Mouse (Mus musculus) erythroblast, embryonic 14.5 days (primary cell): ENCODE measurements around the gene Pdp2. TPM values are rescaled to one million over a fixed set of nuclear protein-coding genes. Genes with fewer than 3 reads are reported as not detected.

ENCODE experiments used
- H3K27me3 ChIP-seq: 2 replicates; pipeline ENCODE4 v1.6.1; 2012; ENCODE audit warnings: inconsistent platforms; ENCODE audit not compliant: control insufficient read depth
- H3K36me3 ChIP-seq: 2 replicates; pipeline ENCODE4 v1.6.1; 2012; ENCODE audit warnings: mild to moderate bottlenecking, inconsistent platforms; ENCODE audit not compliant: control insufficient read depth
- H3K4me1 ChIP-seq: 2 replicates; pipeline ENCODE4 v1.6.1; 2012; ENCODE audit warnings: inconsistent platforms; ENCODE audit not compliant: control insufficient read depth
- H3K4me3 ChIP-seq: replicated peaks from 2 replicates; pipeline ENCODE3; 2012; ENCODE audit warnings: moderate library complexity, mild to moderate bottlenecking, inconsistent platforms
- H3K9me3 ChIP-seq: 2 replicates; pipeline ENCODE4 v1.6.1; 2012; ENCODE audit warnings: low read length, inconsistent platforms, mixed read lengths; ENCODE audit not compliant: control insufficient read depth
- GATA1 ChIP-seq: IDR thresholded peaks from 2 replicates; pipeline ENCODE4 v1.6.1; 2012; ENCODE audit warnings: low read length, inconsistent platforms, mixed read lengths
- TAL1 ChIP-seq: IDR thresholded peaks from 3 replicates; pipeline ENCODE4 v1.6.1; 2012; ENCODE audit warnings: low read length, inconsistent platforms, mixed read lengths
- polyA plus RNA-seq: library from polyadenylated mRNA; stranded (reverse); fragments of >175 nt; gene quantifications from 2 replicates; pipeline ENCODE4 v1.2.3, GENCODE M21; 2012

The Pdp2 gene
- polyA plus RNA-seq, 1 experiment = 0.01 TPM

- H3K36me3 ChIP-seq = no peaks in the 10 kb centered on the region
- no peaks in the 10 kb centered on the region for H3K9me3 ChIP-seq
- peaks cover 34% of the 10 kb centered on the region for H3K27me3 ChIP-seq
- H3K4me3 ChIP-seq = no peak overlapping the region
- TF ChIP-seq TAL1 (no peak), GATA1 (no peak)
- peaks cover 14% of the 10 kb centered on the region for H3K4me1 ChIP-seq
Measured at GRCm38 (mm10) chr8:104629306-104630110, 38.3 kb downstream of the Pdp2 start.

GRCm38 (mm10) chr8:104630111-104630479 lies 38.8 kb downstream of the Pdp2 start:
- Histone ChIP-seq H3K9me3 (no peaks in the 10 kb centered on the region), H3K27me3 (peaks cover 34% of the 10 kb centered on the region), H3K4me3 (no peak overlapping the region), H3K4me1 (peaks cover 14% of the 10 kb centered on the region), H3K36me3 (no peaks in the 10 kb centered on the region)
- TF ChIP-seq GATA1 (no peak), TAL1 (no peak)

- H3K36me3 ChIP-seq = no peaks in the 10 kb centered on the region; the same call in 1 of the 2 replicates
- peaks cover 14% of the 10 kb centered on the region for H3K4me1 ChIP-seq
- no peak for TF ChIP-seq GATA1
- no peak for TF ChIP-seq TAL1
- H3K27me3 ChIP-seq = peaks cover 34% of the 10 kb centered on the region
- no peaks in the 10 kb centered on the region for H3K9me3 ChIP-seq
- no peak overlapping the region for H3K4me3 ChIP-seq
Measured at GRCm38 (mm10) chr8:104630574-104630973, 39.3 kb downstream of the Pdp2 start.

GRCm38 (mm10) chr8:104630981-104631663 lies 39.9 kb downstream of the Pdp2 start, which contains the start of gene Rrad:
TSS of gene Rrad (minus strand) at chr8:104631327.
- Histone ChIP-seq H3K36me3 (peaks cover 3% of the 10 kb centered on the region; the same call in 1 of the 2 replicates), H3K4me3 (no peak within 1 kb of the TSS), H3K9me3 (no peaks in the 10 kb centered on the region), H3K4me1 (peaks cover 14% of the 10 kb centered on the region), H3K27me3 (peaks cover 34% of the 10 kb centered on the region)
- TF ChIP-seq TAL1 = no peak
- TF ChIP-seq GATA1 = no peak

GRCm38 (mm10) chr8:104631975-104632374 lies 40.7 kb downstream of the Pdp2 start:
- TF ChIP-seq TAL1 = no peak
- TF ChIP-seq GATA1 = no peak
- Histone ChIP-seq H3K4me3 (no peak overlapping the region), H3K4me1 (peaks cover 14% of the 10 kb centered on the region), H3K9me3 (no peaks in the 10 kb centered on the region), H3K27me3 (peaks cover 34% of the 10 kb centered on the region), H3K36me3 (peaks cover 3% of the 10 kb centered on the region; the same call in 1 of the 2 replicates)

GRCm38 (mm10) chr8:104632486-104632885 lies 41.2 kb downstream of the Pdp2 start:
- TF ChIP-seq TAL1 (no peak), GATA1 (no peak)
- H3K36me3 ChIP-seq = peaks cover 5% of the 10 kb centered on the region; the same call in 1 of the 2 replicates
- peaks cover 14% of the 10 kb centered on the region for H3K4me1 ChIP-seq
- peaks cover 34% of the 10 kb centered on the region for H3K27me3 ChIP-seq
- H3K4me3 ChIP-seq = no peak overlapping the region
- no peaks in the 10 kb centered on the region for H3K9me3 ChIP-seq

- TF ChIP-seq TAL1 (no peak), GATA1 (no peak)
- Histone ChIP-seq H3K4me3 (no peak overlapping the region), H3K27me3 (peaks cover 34% of the 10 kb centered on the region), H3K9me3 (no peaks in the 10 kb centered on the region), H3K36me3 (peaks cover 12% of the 10 kb centered on the region), H3K4me1 (peaks cover 14% of the 10 kb centered on the region)
Measured at GRCm38 (mm10) chr8:104633156-104633744, 42.0 kb downstream of the Pdp2 start.

GRCm38 (mm10) chr8:104635004-104635710 lies 43.9 kb downstream of the Pdp2 start:
- H3K9me3 ChIP-seq = no peaks in the 10 kb centered on the region
- TF ChIP-seq GATA1 = no peak
- TF ChIP-seq TAL1 = no peak
- peaks cover 25% of the 10 kb centered on the region for H3K27me3 ChIP-seq
- H3K4me1 ChIP-seq = peaks cover 22% of the 10 kb centered on the region
- H3K36me3 ChIP-seq = peaks cover 28% of the 10 kb centered on the region
- no peak overlapping the region for H3K4me3 ChIP-seq
